Mouse (Mus musculus): ENCODE measurements at regions not wholly inside any gene's neighbourhood (a gene's known extent, or its start where the extent isn't known, plus 50 kb on each side); places are given as distances from the start of the nearest gene placed in this dataset.

DNA sequence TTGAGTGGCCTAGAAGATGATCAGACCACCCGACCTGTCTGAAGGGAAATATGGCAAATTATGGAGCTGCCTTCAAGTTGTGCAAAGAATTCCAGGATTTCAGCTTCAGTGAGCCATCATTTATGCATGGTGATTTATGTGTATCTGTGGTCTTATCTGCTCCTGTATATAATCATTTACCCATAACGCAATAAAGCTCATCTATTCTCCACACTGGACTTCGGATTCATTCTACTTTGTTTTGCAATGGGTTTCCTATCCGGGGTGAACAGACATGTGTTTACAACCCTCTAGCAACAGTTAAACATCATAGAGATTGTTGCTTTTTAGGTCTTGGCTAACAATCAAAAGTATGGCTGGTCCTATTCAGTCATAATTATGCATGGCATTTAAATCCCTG lies 145.1 kb downstream of the Pcdh10 start:
- Histone ChIP-seq H3K4me1 (no peaks in the 10 kb centered on the region), H3K36me3 (no peaks in the 10 kb centered on the region), H3K27me3 (no peaks in the 10 kb centered on the region), H3K9ac (no peak overlapping the region), H3K9me3 (no peaks in the 10 kb centered on the region), H3K4me2 (no peak overlapping the region), H3K4me3 (no peak overlapping the region), H3K27ac (no peak overlapping the region)
- 48% methylated on average over 4 of the region's 4 CpGs for WGBS
- no peak for ATAC-seq (ENCODE audit: borderline replicate concordance, extremely low read depth, low FRiP score, low TSS enrichment)

DNA sequence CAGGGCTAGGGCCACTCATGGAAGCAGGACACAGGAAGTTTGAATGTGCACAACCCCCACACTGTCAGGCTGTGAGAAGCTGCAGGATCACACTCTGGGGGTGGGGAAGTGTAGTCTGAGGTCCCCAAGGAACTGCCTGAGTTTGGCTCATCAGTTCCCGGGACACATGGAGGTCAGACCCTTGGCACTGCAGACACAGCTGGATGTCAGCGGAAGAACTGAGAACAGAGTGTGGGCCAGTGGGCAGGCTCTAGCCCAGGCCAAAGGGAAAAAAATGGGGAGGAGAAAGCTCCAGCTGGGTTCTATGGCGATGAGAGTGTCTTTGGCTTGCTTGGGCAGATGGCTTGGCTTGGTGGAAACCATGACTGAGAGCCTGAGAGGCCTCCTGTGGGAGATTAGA lies 168.9 kb downstream of the Pcdh10 start:
- H3K4me3 ChIP-seq = no peak overlapping the region
- no peaks in the 10 kb centered on the region for H3K9me3 ChIP-seq
- H3K4me2 ChIP-seq = no peak overlapping the region
- WGBS = 56% methylated on average over 3 of the region's 3 CpGs
- H3K27me3 ChIP-seq = no peaks in the 10 kb centered on the region
- H3K36me3 ChIP-seq = no peaks in the 10 kb centered on the region
- H3K4me1 ChIP-seq = no peaks in the 10 kb centered on the region
- peak; percentile 65; the same call in 1 of the 2 replicates for ATAC-seq (ENCODE audit: borderline replicate concordance, extremely low read depth, low FRiP score, low TSS enrichment)
- no peak overlapping the region for H3K9ac ChIP-seq
- H3K27ac ChIP-seq = no peak overlapping the region

DNA sequence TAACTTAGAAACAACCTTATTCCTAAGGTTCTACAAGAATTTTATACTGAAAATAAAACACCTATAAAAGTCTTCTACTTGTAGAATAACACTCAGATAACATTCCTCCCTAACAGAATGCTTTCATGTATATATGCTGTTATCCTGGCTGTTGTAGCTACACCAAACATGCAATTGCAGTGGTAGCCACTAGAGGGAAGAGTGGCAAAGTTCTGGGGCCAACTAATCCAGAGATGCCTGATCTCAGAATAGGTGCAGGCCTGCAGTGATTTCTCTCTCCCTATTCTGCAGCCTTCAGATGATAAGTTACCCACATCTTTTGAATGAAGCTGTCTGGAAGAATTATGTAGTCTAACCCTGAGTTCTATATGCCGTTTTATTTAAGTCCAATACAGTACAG lies 177.5 kb downstream of the Pcdh10 start:
- 39% methylated on average over 1 of the region's 1 CpGs for WGBS
- Histone ChIP-seq H3K9ac (no peak overlapping the region), H3K27ac (no peak overlapping the region), H3K4me2 (no peak overlapping the region), H3K4me1 (no peaks in the 10 kb centered on the region), H3K4me3 (no peak overlapping the region), H3K36me3 (no peaks in the 10 kb centered on the region), H3K9me3 (no peaks in the 10 kb centered on the region), H3K27me3 (no peaks in the 10 kb centered on the region)
- ATAC-seq (ENCODE audit: borderline replicate concordance, extremely low read depth, low FRiP score, low TSS enrichment) = no peak

DNA sequence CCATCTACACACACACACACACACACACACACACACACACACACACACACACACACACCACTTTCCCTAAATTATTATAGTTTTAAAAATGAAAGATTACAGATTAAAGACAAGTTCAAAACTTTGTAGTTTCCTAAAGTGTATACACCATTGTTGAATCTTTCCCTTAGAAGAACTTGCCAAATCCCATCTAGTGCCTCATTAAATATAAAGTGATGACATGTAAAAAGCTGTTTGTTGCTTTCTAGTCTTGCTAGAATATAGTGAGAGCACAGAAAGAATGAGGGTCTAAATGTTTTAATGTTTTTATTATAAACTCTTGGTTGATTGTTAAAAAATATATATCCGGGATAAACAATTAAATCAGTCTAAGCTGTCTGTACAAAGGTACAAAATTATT lies 194.8 kb downstream of the Pcdh10 start:
- Histone ChIP-seq H3K27me3 (no peaks in the 10 kb centered on the region), H3K9me3 (no peaks in the 10 kb centered on the region), H3K36me3 (no peaks in the 10 kb centered on the region), H3K4me2 (no peak overlapping the region), H3K4me1 (0 out of 2 replicates have a peak, but pooled peaks cover 9% of the 10 kb centered on the region), H3K4me3 (no peak overlapping the region), H3K27ac (no peak overlapping the region), H3K9ac (no peak overlapping the region)
- 55% methylated on average over 1 of the region's 1 CpGs for WGBS
- peak; percentile 73; the same call in 1 of the 2 replicates for ATAC-seq (ENCODE audit: borderline replicate concordance, extremely low read depth, low FRiP score, low TSS enrichment)

DNA sequence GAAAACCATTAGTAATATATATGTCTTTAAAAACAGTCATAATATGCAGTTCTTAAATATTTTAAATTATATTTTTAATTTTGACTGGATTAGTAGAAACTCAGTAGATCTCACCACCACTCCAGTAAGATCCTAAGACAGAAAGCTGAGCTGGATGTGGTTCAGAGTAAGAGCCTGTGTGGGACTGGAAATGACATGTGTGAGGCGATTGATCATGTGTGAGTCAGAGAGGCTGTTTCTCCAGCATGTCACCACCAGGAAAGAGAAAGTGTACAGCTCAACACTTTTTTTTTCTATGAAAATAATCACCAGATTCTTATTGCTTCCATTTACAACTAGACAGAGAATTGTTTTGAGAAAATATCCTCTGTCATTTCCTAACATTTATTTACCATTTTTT lies 198.8 kb downstream of the Pcdh10 start:
- Histone ChIP-seq H3K4me2 (no peak overlapping the region), H3K27ac (no peak overlapping the region), H3K4me1 (0 out of 2 replicates have a peak, but pooled peaks cover 3% of the 10 kb centered on the region), H3K36me3 (no peaks in the 10 kb centered on the region), H3K9me3 (no peaks in the 10 kb centered on the region), H3K27me3 (no peaks in the 10 kb centered on the region), H3K4me3 (no peak overlapping the region), H3K9ac (no peak overlapping the region)
- 62% methylated on average over 1 of the region's 1 CpGs for WGBS
- peak; percentile 75; the same call in 1 of the 2 replicates for ATAC-seq (ENCODE audit: borderline replicate concordance, extremely low read depth, low FRiP score, low TSS enrichment)

DNA sequence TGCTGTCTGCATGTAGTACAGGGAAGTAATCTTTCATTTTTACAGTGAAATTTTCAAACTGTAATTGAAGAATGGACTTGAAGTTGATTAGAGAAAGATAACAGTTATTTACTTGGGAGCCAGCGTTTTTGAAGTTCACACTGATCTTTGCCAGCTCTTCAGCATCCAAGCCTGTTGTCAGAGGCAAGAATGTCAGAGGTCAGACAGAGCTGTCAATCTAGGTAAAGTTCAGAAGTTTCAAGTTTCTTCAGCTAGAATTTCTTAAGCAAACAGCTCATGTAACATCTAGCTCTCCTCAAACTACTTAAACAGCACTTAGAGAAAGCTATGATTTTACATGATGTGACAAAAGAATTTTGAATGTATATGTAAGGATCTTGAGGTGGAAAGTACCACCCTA lies 215.4 kb downstream of the Pcdh10 start:
- ATAC-seq (ENCODE audit: borderline replicate concordance, extremely low read depth, low FRiP score, low TSS enrichment) = no peak
- WGBS = 5% methylated on average over 1 of the region's 1 CpGs
- no peaks in the 10 kb centered on the region for H3K9me3 ChIP-seq

DNA sequence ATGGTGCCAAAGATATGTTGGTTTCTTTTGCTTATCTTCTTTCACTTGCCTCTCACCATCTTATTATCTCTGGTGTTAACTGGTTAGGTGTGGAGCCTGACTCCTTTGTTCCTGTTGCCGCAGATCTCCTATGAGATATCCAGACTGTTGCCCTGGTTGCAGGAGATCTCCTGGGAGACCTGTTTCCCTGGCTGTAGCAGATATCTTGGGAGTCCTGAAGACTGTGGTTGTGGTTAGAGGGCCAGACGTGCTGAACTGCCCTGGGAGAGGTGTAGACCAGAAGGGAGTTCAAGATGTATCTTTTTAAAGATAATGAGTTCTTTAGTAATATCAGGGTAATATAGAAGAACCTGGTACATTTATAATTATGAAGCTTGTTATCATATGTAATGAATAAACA lies 224.1 kb downstream of the Pcdh10 start:
- no peak overlapping the region for H3K4me2 ChIP-seq
- no peaks in the 10 kb centered on the region for H3K9me3 ChIP-seq
- H3K27me3 ChIP-seq = no peaks in the 10 kb centered on the region
- no peaks in the 10 kb centered on the region for H3K4me1 ChIP-seq
- H3K27ac ChIP-seq = no peak overlapping the region
- H3K36me3 ChIP-seq = no peaks in the 10 kb centered on the region
- ATAC-seq (ENCODE audit: borderline replicate concordance, extremely low read depth, low FRiP score, low TSS enrichment) = no peak
- no peak overlapping the region for H3K9ac ChIP-seq
- H3K4me3 ChIP-seq = no peak overlapping the region
- 67% methylated on average over 2 of the region's 2 CpGs for WGBS

More for the DNA sequence above, 215.4 kb downstream of the Pcdh10 start:
- Histone ChIP-seq H3K27ac (no peak overlapping the region), H3K36me3 (no peaks in the 10 kb centered on the region), H3K4me1 (no peaks in the 10 kb centered on the region), H3K4me3 (no peak overlapping the region), H3K27me3 (no peaks in the 10 kb centered on the region), H3K4me2 (no peak overlapping the region), H3K9ac (no peak overlapping the region)

DNA sequence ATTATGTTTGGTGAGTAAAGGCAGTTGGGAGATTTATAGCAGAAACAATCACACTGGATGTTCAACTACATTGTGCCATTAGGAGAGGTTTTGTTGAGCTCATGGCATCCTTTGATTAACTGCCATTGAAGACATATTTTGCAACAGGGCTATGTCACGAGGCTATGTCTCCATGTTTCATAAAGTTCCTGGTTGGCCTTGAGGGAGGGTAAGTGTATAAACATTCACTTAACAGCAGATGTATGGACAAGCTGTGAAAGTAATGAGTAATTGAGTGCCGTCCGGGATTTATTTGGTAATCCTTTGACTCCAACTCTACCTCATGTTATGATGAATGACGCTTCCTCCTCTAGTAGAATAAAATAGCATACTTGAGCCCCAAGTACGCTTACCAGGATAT lies 225.0 kb downstream of the Pcdh10 start:
- no peaks in the 10 kb centered on the region for H3K27me3 ChIP-seq
- H3K9ac ChIP-seq = no peak overlapping the region
- H3K36me3 ChIP-seq = no peaks in the 10 kb centered on the region
- H3K9me3 ChIP-seq = no peaks in the 10 kb centered on the region
- H3K4me3 ChIP-seq = no peak overlapping the region
- H3K4me1 ChIP-seq = no peaks in the 10 kb centered on the region
- no peak overlapping the region for H3K27ac ChIP-seq
- WGBS = 41% methylated on average over 5 of the region's 5 CpGs
- peak; percentile 23; the same call in 1 of the 2 replicates for ATAC-seq (ENCODE audit: borderline replicate concordance, extremely low read depth, low FRiP score, low TSS enrichment)
- no peak overlapping the region for H3K4me2 ChIP-seq

DNA sequence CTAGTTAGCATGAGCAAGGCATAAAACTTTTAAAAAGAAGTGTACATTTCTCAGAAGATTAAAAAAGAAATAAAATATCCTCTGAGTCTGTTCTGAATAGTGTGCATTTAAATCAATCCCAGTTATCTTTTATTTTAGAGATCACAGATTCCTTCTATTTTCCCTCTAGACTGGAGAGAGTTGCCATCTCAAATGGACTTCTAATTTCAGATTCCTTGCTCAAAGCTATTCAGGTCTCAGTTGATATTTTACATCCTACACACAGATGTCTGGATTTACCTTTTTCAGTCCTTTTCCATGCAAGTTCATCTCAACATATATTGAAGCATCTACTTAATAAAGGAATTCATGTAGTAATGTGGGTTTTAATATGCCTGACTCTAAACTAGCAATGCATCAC lies 242.5 kb downstream of the Pcdh10 start:
- Histone ChIP-seq H3K9me3 (no peaks in the 10 kb centered on the region), H3K36me3 (no peaks in the 10 kb centered on the region), H3K27me3 (no peaks in the 10 kb centered on the region), H3K4me1 (no peaks in the 10 kb centered on the region), H3K27ac (no peak overlapping the region), H3K4me2 (no peak overlapping the region), H3K4me3 (no peak overlapping the region), H3K9ac (no peak overlapping the region)
- no peak for ATAC-seq (ENCODE audit: borderline replicate concordance, extremely low read depth, low FRiP score, low TSS enrichment)

DNA sequence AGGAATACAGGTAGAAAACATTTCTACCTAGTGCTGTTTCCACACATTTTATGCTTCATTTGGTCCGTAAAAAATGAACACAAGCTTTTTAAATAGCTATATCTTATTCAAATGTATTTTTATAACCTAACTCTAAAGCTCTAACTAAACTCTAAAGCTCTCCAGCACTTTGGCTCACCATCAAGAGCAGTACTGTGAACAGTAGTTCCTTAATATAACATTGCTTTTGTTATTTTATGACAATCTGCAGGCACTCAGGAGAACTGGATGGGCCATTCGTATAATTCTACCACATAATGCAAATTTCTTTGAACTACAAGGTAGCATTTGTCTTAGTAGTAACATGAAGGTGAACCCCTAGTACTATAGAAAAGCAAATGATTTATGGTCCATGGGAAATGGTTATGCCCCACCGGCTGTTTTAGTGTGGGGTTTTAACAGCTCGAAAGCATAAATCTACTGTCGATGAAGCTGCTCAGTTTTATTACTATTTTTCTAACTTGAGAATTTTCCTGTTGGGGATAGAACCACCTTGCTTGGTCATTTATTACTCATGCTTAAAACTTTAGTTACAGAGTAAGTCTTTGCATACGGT lies 267.8 kb downstream of the Pcdh10 start:
- ATAC-seq (ENCODE audit: borderline replicate concordance, extremely low read depth, low FRiP score, low TSS enrichment) = no peak
- 84% methylated on average over 6 of the region's 6 CpGs for WGBS
- no peaks in the 10 kb centered on the region for H3K9me3 ChIP-seq
- no peaks in the 10 kb centered on the region for H3K4me1 ChIP-seq
- no peak overlapping the region for H3K27ac ChIP-seq
- H3K4me3 ChIP-seq = no peak overlapping the region
- H3K9ac ChIP-seq = no peak overlapping the region
- H3K36me3 ChIP-seq = no peaks in the 10 kb centered on the region
- H3K4me2 ChIP-seq = no peak overlapping the region
- no peaks in the 10 kb centered on the region for H3K27me3 ChIP-seq

DNA sequence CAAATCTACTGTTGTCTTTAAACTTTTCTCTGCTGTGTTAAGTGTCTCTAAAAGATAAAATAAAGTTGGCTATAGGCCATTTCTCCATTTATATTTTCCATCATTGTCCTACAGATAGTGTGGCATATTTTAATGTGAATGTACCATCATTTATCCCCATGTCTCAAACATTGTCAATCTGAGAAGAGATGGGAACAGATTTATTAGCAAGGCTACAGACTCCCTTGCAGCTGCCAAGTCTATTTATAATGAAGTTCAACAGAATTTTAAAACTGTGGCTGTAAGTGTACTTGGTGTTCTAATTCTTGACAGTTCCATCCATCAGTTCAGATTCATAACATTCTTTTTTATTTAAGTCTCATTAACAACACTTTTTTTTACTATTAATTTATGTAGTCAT lies 271.2 kb downstream of the Pcdh10 start:
- no peaks in the 10 kb centered on the region for H3K36me3 ChIP-seq
- no peaks in the 10 kb centered on the region for H3K27me3 ChIP-seq
- H3K4me2 ChIP-seq = no peak overlapping the region
- H3K27ac ChIP-seq = no peak overlapping the region
- H3K4me1 ChIP-seq = no peaks in the 10 kb centered on the region
- no peak overlapping the region for H3K4me3 ChIP-seq
- ATAC-seq (ENCODE audit: borderline replicate concordance, extremely low read depth, low FRiP score, low TSS enrichment) = no peak
- no peak overlapping the region for H3K9ac ChIP-seq
- no peaks in the 10 kb centered on the region for H3K9me3 ChIP-seq

DNA sequence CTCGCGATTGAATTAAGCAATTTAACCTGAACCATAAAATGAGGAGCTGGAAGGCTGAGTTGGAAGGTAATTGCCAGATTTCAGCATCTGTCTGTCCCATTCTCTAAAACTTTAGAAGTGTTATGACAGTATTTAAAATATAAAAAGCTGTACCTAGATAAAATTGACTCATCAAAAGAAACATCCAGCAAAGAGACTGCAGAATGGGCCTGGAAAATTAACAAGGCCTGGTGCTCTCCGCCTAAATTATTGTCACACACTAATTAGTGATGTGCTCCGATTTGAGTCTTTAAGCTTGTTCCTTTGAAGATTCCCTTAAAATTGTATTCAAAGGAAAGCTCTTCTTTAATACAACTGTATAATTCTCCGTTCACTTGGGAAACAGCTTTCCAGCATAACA lies 278.8 kb downstream of the Pcdh10 start:
- no peak for ATAC-seq (ENCODE audit: borderline replicate concordance, extremely low read depth, low FRiP score, low TSS enrichment)
- 87% methylated on average over 5 of the region's 5 CpGs for WGBS
- Histone ChIP-seq H3K4me1 (no peaks in the 10 kb centered on the region), H3K27ac (no peak overlapping the region), H3K36me3 (no peaks in the 10 kb centered on the region), H3K9me3 (no peaks in the 10 kb centered on the region), H3K4me3 (no peak overlapping the region), H3K4me2 (no peak overlapping the region), H3K9ac (no peak overlapping the region), H3K27me3 (no peaks in the 10 kb centered on the region)

Data from lung, embryonic 15.5 days (tissue).